Mouse (Mus musculus) neural tube, embryonic 14.5 days (tissue): ENCODE measurements at regions not wholly inside any gene's neighbourhood (a gene's known extent, or its start where the extent isn't known, plus 50 kb on each side); places are given as distances from the start of the nearest gene placed in this dataset.

Experiments
- ATAC-seq: fragments of 200-750 bp; cut with Nextera tagmentation; 2 replicates; pipeline ENCODE4 v1.8.0; 2017; ENCODE audit warnings: low read depth, mild to moderate bottlenecking, moderate TSS enrichment, moderate library complexity
- H3K27ac ChIP-seq: fragments of 300-500 bp; sonication (generic); 2 replicates; pipeline ENCODE4 v1.5.1; 2014; ENCODE audit warnings: low read depth, mild to moderate bottlenecking, control low read depth, low read length, moderate library complexity, mixed read lengths
- H3K27me3 ChIP-seq: fragments of 300-500 bp; sonication (generic); 2 replicates; pipeline ENCODE4 v1.6.1; 2014; ENCODE audit warnings: low read length; ENCODE audit not compliant: control insufficient read depth, insufficient read depth
- H3K36me3 ChIP-seq: fragments of 300-500 bp; sonication (generic); 2 replicates; pipeline ENCODE4 v1.6.1; 2014; ENCODE audit warnings: low read length, mixed read lengths; ENCODE audit not compliant: control insufficient read depth, insufficient read depth
- H3K4me1 ChIP-seq: fragments of 300-500 bp; sonication (generic); 2 replicates; pipeline ENCODE4 v1.6.1; 2014; ENCODE audit warnings: low read length; ENCODE audit not compliant: control insufficient read depth, insufficient read depth
- H3K4me2 ChIP-seq: fragments of 300-500 bp; sonication (generic); 2 replicates; pipeline ENCODE4 v1.6.1; 2014; ENCODE audit warnings: mild to moderate bottlenecking, low read depth, low read length, control low read depth
- H3K4me3 ChIP-seq: fragments of 300-500 bp; sonication (generic); 2 replicates; pipeline ENCODE4 v1.5.1; 2014; ENCODE audit warnings: low read depth, low read length, control low read depth, mixed read lengths
- H3K9ac ChIP-seq: fragments of 300-500 bp; sonication (generic); replicated peaks from 2 replicates; pipeline ENCODE4 v1.6.1; 2014; ENCODE audit warnings: low read depth, mild to moderate bottlenecking, control low read depth, low read length, mixed read lengths
- H3K9me3 ChIP-seq: fragments of 300-500 bp; sonication (generic); 2 replicates; pipeline ENCODE4 v1.6.1; 2016; ENCODE audit warnings: low read length; ENCODE audit not compliant: control insufficient read depth
- WGBS: fragments of 180-500 bp; shearing (Covaris S2); extraction: QIAGEN DNeasy Blood & Tissue Kit; methylation state at CpG from one replicate; pipeline ENCODE4 v1.1.7; 2014; 5-methylcytosine and 5-hydroxymethylcytosine counted together

DNA sequence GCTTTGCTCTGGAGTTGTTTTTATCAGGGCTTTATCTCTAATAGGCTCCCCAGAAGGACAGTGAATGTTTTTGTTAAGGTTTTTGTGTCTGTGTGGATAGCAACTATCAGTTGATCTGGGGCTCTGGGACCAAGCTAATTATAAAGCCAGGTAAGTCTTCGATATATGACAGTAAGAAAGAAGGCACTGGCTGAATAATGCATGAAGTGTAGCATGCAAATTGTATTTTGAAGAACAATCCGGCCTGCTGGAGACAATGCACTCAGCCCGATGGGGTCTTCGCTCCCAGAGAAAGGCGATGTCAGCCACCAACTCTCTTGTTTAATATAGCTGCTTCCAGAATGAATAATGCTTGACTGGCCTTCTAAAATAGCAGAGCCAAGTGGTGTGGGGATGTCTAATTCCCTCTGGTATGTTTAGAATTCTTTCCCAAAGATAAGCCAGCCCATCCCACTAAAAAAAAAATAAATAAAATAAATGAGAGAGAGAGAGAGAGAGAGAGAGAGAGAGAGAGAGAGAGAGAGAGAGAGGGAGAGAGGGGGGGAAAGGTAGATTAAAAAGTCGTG lies 68.6 kb downstream of the Dad1 start:
- Histone ChIP-seq H3K9me3 (no peaks in the 10 kb centered on the region), H3K9ac (no peak overlapping the region), H3K4me2 (no peak overlapping the region), H3K27ac (no peak overlapping the region), H3K4me3 (no peak overlapping the region), H3K27me3 (no peaks in the 10 kb centered on the region), H3K4me1 (peaks cover 3% of the 10 kb centered on the region; the same call in 1 of the 2 replicates), H3K36me3 (no peaks in the 10 kb centered on the region)
- no peak for ATAC-seq
- 23% methylated on average over 6 of the region's 6 CpGs for WGBS

- 70% methylated on average over 3 of the region's 3 CpGs for WGBS
- ATAC-seq = no peak
Measured at GRCm38 (mm10) chr14:54183873-54184272, 70.0 kb downstream of the Dad1 start.

DNA sequence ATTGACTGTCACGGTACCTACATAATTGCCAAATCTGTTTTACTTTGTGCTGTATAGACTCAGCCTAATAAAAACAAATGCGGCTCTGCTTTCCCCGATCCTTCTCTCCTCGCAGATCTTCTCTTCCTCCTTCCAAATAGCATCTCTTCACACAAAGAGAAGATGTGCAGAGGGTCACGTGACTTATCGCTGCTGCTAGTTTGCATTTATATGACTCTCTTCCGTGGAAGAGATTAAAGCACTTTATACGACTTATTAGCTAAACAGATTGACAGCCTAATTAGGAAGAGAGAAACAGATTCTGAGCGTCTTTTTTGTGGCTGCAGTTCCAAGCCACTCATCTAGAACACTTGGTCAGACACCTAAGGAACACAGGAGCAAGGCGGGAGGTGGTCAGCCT lies 71.1 kb downstream of the Dad1 start:
- H3K27me3 ChIP-seq = no peaks in the 10 kb centered on the region
- ATAC-seq = peak; percentile 59
- H3K4me3 ChIP-seq = no peak overlapping the region
- H3K36me3 ChIP-seq = no peaks in the 10 kb centered on the region
- H3K4me1 ChIP-seq = peaks cover 3% of the 10 kb centered on the region; the same call in 1 of the 2 replicates
- no peak overlapping the region; the same call in 1 of the 2 replicates for H3K4me2 ChIP-seq
- no peaks in the 10 kb centered on the region for H3K9me3 ChIP-seq
- H3K27ac ChIP-seq = peak overlapping the region; percentile 60; the same call in 1 of the 2 replicates
- H3K9ac ChIP-seq = no peak overlapping the region
- 47% methylated on average over 10 of the region's 10 CpGs for WGBS

More at GRCm38 (mm10) chr14:54183873-54184272, 70.0 kb downstream of the Dad1 start:
- Histone ChIP-seq H3K4me1 (peaks cover 3% of the 10 kb centered on the region; the same call in 1 of the 2 replicates), H3K27me3 (no peaks in the 10 kb centered on the region), H3K9me3 (no peaks in the 10 kb centered on the region), H3K4me2 (no peak overlapping the region), H3K9ac (no peak overlapping the region), H3K27ac (no peak overlapping the region), H3K4me3 (no peak overlapping the region), H3K36me3 (no peaks in the 10 kb centered on the region)

DNA sequence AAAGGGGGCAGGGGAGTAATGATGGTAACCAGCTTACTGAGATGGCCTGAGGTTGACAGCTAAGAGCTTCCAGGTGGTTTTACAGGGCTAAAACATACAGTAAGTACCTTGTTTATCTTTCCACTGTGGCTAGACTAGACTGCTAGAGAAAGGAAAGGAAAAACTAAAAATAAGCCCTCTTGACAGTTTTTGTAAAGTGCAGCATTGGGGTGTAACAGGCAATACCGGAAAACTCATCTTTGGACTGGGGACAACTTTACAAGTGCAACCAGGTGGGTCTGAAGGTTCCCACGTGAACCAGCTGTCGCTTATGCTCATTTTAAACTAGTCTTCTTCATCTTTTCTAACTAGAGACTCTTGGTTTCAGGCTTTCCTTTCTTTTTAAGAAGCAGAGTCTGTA lies 72.6 kb downstream of the Dad1 start:
- ATAC-seq = no peak
- Histone ChIP-seq H3K9ac (no peak overlapping the region), H3K4me3 (no peak overlapping the region), H3K27me3 (no peaks in the 10 kb centered on the region), H3K9me3 (no peaks in the 10 kb centered on the region), H3K4me2 (no peak overlapping the region), H3K27ac (no peak overlapping the region), H3K36me3 (no peaks in the 10 kb centered on the region), H3K4me1 (peaks cover 9% of the 10 kb centered on the region; the same call in 1 of the 2 replicates)
- 91% methylated on average over 3 of the region's 3 CpGs for WGBS

DNA sequence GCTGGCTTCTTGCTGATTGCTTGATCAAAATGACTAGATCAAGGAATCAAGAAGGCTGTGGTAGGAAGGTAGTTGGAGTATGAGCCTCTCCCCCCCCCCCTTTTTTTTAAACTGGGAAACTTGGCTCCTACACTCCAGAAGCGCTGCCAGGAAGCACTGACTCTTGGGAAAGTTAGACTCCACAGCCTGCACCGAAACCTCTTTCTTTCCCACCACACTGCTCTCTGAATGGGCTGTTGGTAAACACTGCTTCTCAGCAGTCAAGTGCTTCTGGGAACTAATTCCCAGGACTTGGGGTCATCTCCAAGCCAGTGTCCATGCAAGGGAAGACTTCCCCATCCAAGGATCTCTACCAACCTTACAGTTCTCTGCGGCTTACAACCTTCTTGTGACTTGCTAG lies 73.2 kb downstream of the Dad1 start:
- ATAC-seq = no peak
- Histone ChIP-seq H3K36me3 (no peaks in the 10 kb centered on the region), H3K27me3 (no peaks in the 10 kb centered on the region), H3K9ac (no peak overlapping the region), H3K4me2 (no peak overlapping the region), H3K27ac (no peak overlapping the region), H3K4me1 (peaks cover 9% of the 10 kb centered on the region; the same call in 1 of the 2 replicates), H3K9me3 (no peaks in the 10 kb centered on the region), H3K4me3 (no peak overlapping the region)
- 89% methylated on average over 3 of the region's 3 CpGs for WGBS

DNA sequence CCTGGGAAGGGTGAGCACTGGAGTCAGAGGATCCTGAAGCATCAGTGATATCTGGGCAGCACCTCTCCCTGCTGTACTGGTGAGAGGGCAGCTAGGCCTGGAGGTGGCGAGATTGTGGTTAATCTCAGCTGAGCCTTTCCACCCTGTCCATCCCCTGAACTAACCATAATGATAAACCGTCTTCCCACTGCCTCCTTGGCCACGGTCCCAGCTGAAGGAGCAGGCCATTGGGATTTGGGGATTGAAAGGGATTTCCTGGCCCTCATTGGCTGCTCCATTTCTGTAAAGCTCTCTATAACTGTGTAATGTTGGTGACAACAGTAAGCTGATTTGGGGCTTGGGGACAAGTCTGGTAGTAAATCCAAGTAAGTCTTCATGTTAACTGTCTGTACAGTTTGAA lies 73.6 kb downstream of the Dad1 start:
- Histone ChIP-seq H3K27ac (no peak overlapping the region), H3K9me3 (no peaks in the 10 kb centered on the region), H3K4me3 (no peak overlapping the region), H3K4me2 (no peak overlapping the region), H3K27me3 (no peaks in the 10 kb centered on the region), H3K36me3 (no peaks in the 10 kb centered on the region), H3K4me1 (peaks cover 9% of the 10 kb centered on the region; the same call in 1 of the 2 replicates), H3K9ac (no peak overlapping the region)
- no peak for ATAC-seq
- 61% methylated on average over 3 of the region's 3 CpGs for WGBS

DNA sequence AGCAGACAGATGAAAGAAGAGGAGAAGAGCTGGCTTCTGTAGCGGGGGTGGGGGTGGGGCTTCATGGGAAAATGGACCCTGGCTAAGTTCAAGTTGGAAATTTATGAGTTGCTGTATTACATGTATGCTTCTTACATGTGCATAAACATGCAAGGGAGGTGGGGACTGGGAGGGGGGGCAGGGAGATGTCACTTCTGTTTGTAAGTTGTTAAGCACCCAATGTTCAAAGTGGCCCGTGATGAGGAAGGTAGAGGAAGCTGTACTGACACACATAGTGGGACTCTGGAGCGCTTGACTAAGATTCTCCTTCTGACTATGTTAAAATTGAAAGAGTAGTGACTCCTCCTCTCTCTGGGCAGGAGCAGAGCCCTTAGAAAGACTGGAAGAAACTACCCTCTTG lies 75.0 kb downstream of the Dad1 start:
- H3K9me3 ChIP-seq = no peaks in the 10 kb centered on the region
- no peak overlapping the region for H3K4me2 ChIP-seq
- no peaks in the 10 kb centered on the region for H3K36me3 ChIP-seq
- no peak overlapping the region for H3K9ac ChIP-seq
- H3K27me3 ChIP-seq = no peaks in the 10 kb centered on the region
- ATAC-seq = no peak
- WGBS = 89% methylated on average over 3 of the region's 3 CpGs
- no peak overlapping the region for H3K4me3 ChIP-seq
- H3K4me1 ChIP-seq = peaks cover 6% of the 10 kb centered on the region; the same call in 1 of the 2 replicates
- no peak overlapping the region for H3K27ac ChIP-seq

GRCm38 (mm10) chr14:54176469-54176868 lies 77.4 kb downstream of the Dad1 start:
- peak; percentile 30; the same call in 1 of the 2 replicates for ATAC-seq
- Histone ChIP-seq H3K4me1 (peaks cover 6% of the 10 kb centered on the region; the same call in 1 of the 2 replicates), H3K9ac (no peak overlapping the region), H3K36me3 (no peaks in the 10 kb centered on the region), H3K27ac (peak overlapping the region; percentile 24; the same call in 1 of the 2 replicates), H3K9me3 (no peaks in the 10 kb centered on the region), H3K27me3 (no peaks in the 10 kb centered on the region), H3K4me3 (no peak overlapping the region), H3K4me2 (no peak overlapping the region)
- 40% methylated on average over 14 of the region's 14 CpGs for WGBS

DNA sequence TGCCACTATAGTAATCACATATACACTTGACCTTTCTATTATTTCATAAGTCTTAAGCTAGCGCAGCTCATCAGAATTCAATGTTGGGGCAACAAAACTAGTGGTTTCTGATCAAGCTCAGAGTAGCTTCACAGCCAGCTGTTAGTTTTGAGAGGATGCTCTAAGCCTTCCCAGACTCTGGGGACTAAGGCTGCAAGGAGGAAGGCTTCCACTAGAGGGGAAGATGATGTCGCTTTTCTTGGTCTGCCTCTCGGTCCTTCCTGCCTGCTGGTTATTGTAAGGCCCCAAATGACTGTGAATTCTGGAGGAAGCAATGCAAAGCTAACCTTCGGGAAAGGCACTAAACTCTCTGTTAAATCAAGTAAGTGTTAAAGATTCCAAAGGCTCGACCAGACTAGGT lies 78.4 kb downstream of the Dad1 start:
- 71% methylated on average over 5 of the region's 5 CpGs for WGBS
- no peak overlapping the region for H3K4me2 ChIP-seq
- no peak for ATAC-seq
- H3K27me3 ChIP-seq = no peaks in the 10 kb centered on the region
- no peaks in the 10 kb centered on the region for H3K36me3 ChIP-seq
- no peak overlapping the region for H3K27ac ChIP-seq
- H3K4me1 ChIP-seq = peaks cover 6% of the 10 kb centered on the region; the same call in 1 of the 2 replicates
- no peak overlapping the region for H3K9ac ChIP-seq
- H3K4me3 ChIP-seq = no peak overlapping the region
- H3K9me3 ChIP-seq = no peaks in the 10 kb centered on the region
